Mouse (Mus musculus) cerebellum, adult 2 months (tissue): Measurements from ENCODE around the gene Gpr156.

Experiments used
- CTCF ChIP-seq: fragments of 200-500 bp; IDR thresholded peaks from 2 replicates; pipeline ENCODE4 v1.5.1; 2011; ENCODE audit warnings: low read depth, mild to moderate bottlenecking, control low read depth, low read length, moderate library complexity, borderline replicate concordance; ENCODE audit not compliant: insufficient read depth
- POLR2A ChIP-seq: fragments of 200-500 bp; IDR thresholded peaks from 2 replicates; pipeline ENCODE4 v1.6.1; 2011; ENCODE audit warnings: low read length, control low read depth, borderline replicate concordance; ENCODE audit not compliant: insufficient read depth

DNA sequence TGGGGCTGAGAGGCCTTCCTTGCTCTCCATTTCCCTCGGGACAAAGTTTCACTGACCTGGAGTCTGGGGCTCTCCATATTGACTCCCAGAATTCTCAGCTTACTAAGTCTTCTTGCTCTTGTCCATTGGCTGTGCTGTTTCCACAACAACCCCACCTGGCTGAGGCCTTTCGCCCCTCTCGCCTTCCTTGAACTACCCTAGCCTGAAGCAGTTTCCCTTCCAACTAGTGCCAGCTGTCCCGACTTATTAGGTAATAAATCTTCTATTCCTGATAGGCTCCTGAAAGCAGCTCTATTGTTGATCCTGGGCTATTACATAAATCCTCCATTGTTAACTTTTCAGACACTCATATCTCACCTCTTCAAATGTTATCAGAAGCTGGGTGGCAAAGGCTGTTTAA is 96.6 kb downstream of the Gpr156 start:
- no peak for TF ChIP-seq CTCF
- TF ChIP-seq POLR2A, result no peak
